Mouse (Mus musculus): ENCODE results near the gene Crybg3. TPM values are rescaled to one million over a fixed set of nuclear protein-coding genes. Genes with fewer than 3 reads are reported as not detected.

Crybg3 gene
- polyA plus RNA-seq, 1 experiment from 2014 or later = 20.5 TPM

DNA sequence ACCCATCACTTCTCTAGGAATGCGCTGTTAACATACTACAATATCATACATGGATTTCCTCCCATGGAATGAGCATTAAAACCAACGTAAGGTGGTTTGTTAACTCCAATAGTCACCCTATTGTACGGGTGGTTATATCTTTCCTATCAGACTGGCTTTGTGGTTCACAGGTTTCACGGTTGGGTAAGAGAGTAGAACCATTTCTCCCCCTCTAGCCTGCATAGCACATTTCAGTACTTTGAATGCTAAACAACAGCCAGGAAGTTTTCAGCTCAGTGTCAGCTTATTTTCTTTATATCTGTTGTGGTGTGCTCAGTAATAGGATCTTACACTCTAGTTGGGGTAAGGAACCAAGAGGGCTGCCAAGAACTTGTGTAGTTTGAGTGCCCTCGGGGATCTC lies 149.0 kb downstream of the Crybg3 start:
- no peaks in the 10 kb centered on the region for H3K9me3 ChIP-seq (ENCODE audit: control insufficient read depth, low read length)
- no peak overlapping the region for H3K9ac ChIP-seq (ENCODE audit: low read length)
- H3K4me2 ChIP-seq (ENCODE audit: low read length) = no peak overlapping the region
- no peaks in the 10 kb centered on the region for H3K36me3 ChIP-seq (ENCODE audit: control insufficient read depth, insufficient read depth, low read length)
- H3K27ac ChIP-seq (replicated peaks in 1 of 2; ENCODE audit: control insufficient read depth in 1 of 2, insufficient read depth in 1 of 2, low read depth in 2 of 2, low read length in 2 of 2) = no peak overlapping the region
- WGBS = 75% methylated on average over 5 of the region's 5 CpGs
- no peak for ATAC-seq (ENCODE audit: insufficient number of reproducible peaks, insufficient read depth, low FRiP score, low read depth)
- H3K4me3 ChIP-seq (ENCODE audit: control insufficient read depth in 1 of 2, insufficient read depth in 1 of 2, low read depth in 1 of 2, low read length in 2 of 2) = no peak overlapping the region
- no peaks in the 10 kb centered on the region for H3K27me3 ChIP-seq (ENCODE audit: control insufficient read depth, insufficient read depth, low read length)
- H3K4me1 ChIP-seq (ENCODE audit: control insufficient read depth in 2 of 2, insufficient read depth in 2 of 2, low read length in 2 of 2) = no peaks in the 10 kb centered on the region

GRCm38 (mm10) chr16:59449092-59449491 lies 151.7 kb downstream of the Crybg3 start:
- no peaks in the 10 kb centered on the region for H3K36me3 ChIP-seq (ENCODE audit: control insufficient read depth, insufficient read depth, low read length)
- H3K27me3 ChIP-seq (ENCODE audit: control insufficient read depth, insufficient read depth, low read length) = no peaks in the 10 kb centered on the region
- no peaks in the 10 kb centered on the region for H3K4me1 ChIP-seq (ENCODE audit: control insufficient read depth in 2 of 2, insufficient read depth in 2 of 2, low read length in 2 of 2)
- no peaks in the 10 kb centered on the region for H3K9me3 ChIP-seq (ENCODE audit: control insufficient read depth, low read length)
- H3K4me3 ChIP-seq (ENCODE audit: control insufficient read depth in 1 of 2, insufficient read depth in 1 of 2, low read depth in 1 of 2, low read length in 2 of 2) = no peak overlapping the region
- no peak overlapping the region for H3K27ac ChIP-seq (replicated peaks in 1 of 2; ENCODE audit: control insufficient read depth in 1 of 2, insufficient read depth in 1 of 2, low read depth in 2 of 2, low read length in 2 of 2)
- no peak overlapping the region for H3K9ac ChIP-seq (ENCODE audit: low read length)
- H3K4me2 ChIP-seq (ENCODE audit: low read length) = no peak overlapping the region
- no peak for ATAC-seq (ENCODE audit: insufficient number of reproducible peaks, insufficient read depth, low FRiP score, low read depth)

DNA sequence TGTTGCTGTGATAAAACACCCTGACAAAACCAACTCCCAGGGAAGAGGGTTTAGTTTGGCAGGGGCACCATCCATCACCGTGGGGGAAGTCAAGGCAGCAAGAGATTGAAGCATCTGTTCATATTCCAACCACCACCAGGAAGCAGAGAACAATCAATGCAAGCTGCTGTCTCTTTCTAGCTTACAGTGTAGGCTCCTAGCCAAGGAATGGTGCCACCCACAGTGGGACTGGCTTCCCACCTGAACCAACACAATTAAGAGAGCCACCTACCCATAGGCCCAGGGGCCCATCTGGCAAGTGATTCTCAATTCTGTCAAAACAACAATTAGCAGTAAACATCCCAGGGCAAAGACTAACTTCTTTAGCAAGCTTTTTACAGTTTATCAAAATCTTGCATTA lies 152.6 kb downstream of the Crybg3 start:
- no peaks in the 10 kb centered on the region for H3K9me3 ChIP-seq (ENCODE audit: control insufficient read depth, low read length)
- no peak overlapping the region for H3K4me3 ChIP-seq (ENCODE audit: control insufficient read depth in 1 of 2, insufficient read depth in 1 of 2, low read depth in 1 of 2, low read length in 2 of 2)
- no peak overlapping the region for H3K4me2 ChIP-seq (ENCODE audit: low read length)
- no peaks in the 10 kb centered on the region for H3K36me3 ChIP-seq (ENCODE audit: control insufficient read depth, insufficient read depth, low read length)
- H3K27me3 ChIP-seq (ENCODE audit: control insufficient read depth, insufficient read depth, low read length) = no peaks in the 10 kb centered on the region
- WGBS = 91% methylated on average over 1 of the region's 1 CpGs
- ATAC-seq (ENCODE audit: insufficient number of reproducible peaks, insufficient read depth, low FRiP score, low read depth) = no peak
- no peaks in the 10 kb centered on the region for H3K4me1 ChIP-seq (ENCODE audit: control insufficient read depth in 2 of 2, insufficient read depth in 2 of 2, low read length in 2 of 2)
- no peak overlapping the region for H3K9ac ChIP-seq (ENCODE audit: low read length)
- H3K27ac ChIP-seq (replicated peaks in 1 of 2; ENCODE audit: control insufficient read depth in 1 of 2, insufficient read depth in 1 of 2, low read depth in 2 of 2, low read length in 2 of 2) = no peak overlapping the region

DNA sequence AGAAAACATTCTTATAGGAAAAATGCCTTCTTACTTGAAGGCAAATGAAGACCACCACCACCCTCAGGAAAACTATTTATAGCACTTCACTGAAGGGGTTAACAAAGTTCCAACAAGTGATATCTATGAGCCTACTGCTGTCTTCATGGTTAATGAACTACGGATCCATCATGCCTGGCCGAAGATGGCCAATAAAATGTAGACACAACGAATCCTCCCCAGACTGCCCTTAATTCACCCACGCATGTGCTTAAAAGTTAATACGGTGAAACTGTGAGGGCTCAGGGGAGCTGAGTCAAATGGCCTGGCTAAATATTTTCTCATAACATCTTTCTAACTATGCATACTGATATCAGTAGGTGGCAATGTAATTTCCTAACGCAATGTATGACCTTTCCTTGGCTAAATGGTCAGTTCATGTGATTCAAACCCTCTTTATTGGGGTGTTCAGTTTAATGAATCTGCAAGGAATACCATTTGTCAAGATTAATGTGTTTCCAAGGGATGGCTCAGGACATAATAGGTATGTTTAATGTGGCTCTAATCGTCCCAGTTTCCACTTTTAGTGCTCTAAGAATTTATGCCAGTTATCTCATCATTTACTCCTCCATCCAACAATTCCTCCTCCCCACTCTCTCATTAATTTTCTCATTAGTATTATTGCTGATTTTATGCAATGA lies 155.8 kb downstream of the Crybg3 start:
- no peak overlapping the region for H3K4me2 ChIP-seq (ENCODE audit: low read length)
- no peak overlapping the region for H3K9ac ChIP-seq (ENCODE audit: low read length)
- no peaks in the 10 kb centered on the region for H3K4me1 ChIP-seq (ENCODE audit: control insufficient read depth in 2 of 2, insufficient read depth in 2 of 2, low read length in 2 of 2)
- no peak overlapping the region for H3K27ac ChIP-seq (replicated peaks in 1 of 2; ENCODE audit: control insufficient read depth in 1 of 2, insufficient read depth in 1 of 2, low read depth in 2 of 2, low read length in 2 of 2)
- no peaks in the 10 kb centered on the region for H3K36me3 ChIP-seq (ENCODE audit: control insufficient read depth, insufficient read depth, low read length)
- H3K9me3 ChIP-seq (ENCODE audit: control insufficient read depth, low read length) = no peaks in the 10 kb centered on the region
- WGBS = 77% methylated on average over 7 of the region's 7 CpGs
- ATAC-seq (ENCODE audit: insufficient number of reproducible peaks, insufficient read depth, low FRiP score, low read depth) = no peak
- H3K4me3 ChIP-seq (ENCODE audit: control insufficient read depth in 1 of 2, insufficient read depth in 1 of 2, low read depth in 1 of 2, low read length in 2 of 2) = no peak overlapping the region
- H3K27me3 ChIP-seq (ENCODE audit: control insufficient read depth, insufficient read depth, low read length) = no peaks in the 10 kb centered on the region

Other genes with a start within 250 kb of the Crybg3 start
- gene Olfr209, start 237.0 kb downstream of the Crybg3 start, polyA plus RNA-seq (2014; fragmentation: Nextera tagmentation; extraction: Ambion mirVana) = not detected in 2 replicates
- not detected in 2 replicates for gene Gabrr3, start 193.6 kb downstream of the Crybg3 start, polyA plus RNA-seq (2014; fragmentation: Nextera tagmentation; extraction: Ambion mirVana)
- 24.2 and 25.9 TPM in 2 replicates for gene Riox2, start 129.2 kb downstream of the Crybg3 start, polyA plus RNA-seq (2014; fragmentation: Nextera tagmentation; extraction: Ambion mirVana)
- gene Arl6, start 38.4 kb upstream of the Crybg3 start, polyA plus RNA-seq (2014; fragmentation: Nextera tagmentation; extraction: Ambion mirVana) = 22.6 and 23.7 TPM in 2 replicates

Measured in heart, embryonic 14.5 days (tissue).